Mouse (Mus musculus) urinary bladder, postnatal 14 days (tissue): Measurements from ENCODE around the gene Myt1l.

ENCODE experiments used
- DNase-seq: peaks from one replicate; pipeline ENCODE4 v3.0.0; 2021; ENCODE audit warnings: low spot score

Myt1l gene

GRCm38 (mm10) chr12:29961041-29961440 is 432.9 kb downstream of the Myt1l start:
- DNase-seq, result no peak

DNA sequence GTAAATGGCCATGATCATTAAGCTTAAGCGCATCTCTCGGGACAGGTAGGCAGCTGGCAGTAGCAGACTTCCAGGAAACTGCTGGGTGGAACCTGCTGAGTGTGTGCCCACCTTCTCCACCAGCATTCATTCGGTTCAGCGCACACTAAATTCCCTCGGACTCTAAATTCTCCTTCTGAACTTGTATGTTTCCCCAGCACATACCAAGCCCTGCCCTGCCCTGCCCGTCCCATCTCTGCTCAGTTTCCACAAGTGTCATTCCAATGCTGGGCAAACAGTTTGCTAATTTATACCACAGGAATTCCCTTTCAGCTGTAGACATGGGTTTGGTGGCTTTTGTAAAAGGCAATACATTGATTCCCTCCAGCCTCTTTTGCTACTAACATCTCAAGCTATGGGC is 436.8 kb downstream of the Myt1l start:
- no peak for DNase-seq

DNA sequence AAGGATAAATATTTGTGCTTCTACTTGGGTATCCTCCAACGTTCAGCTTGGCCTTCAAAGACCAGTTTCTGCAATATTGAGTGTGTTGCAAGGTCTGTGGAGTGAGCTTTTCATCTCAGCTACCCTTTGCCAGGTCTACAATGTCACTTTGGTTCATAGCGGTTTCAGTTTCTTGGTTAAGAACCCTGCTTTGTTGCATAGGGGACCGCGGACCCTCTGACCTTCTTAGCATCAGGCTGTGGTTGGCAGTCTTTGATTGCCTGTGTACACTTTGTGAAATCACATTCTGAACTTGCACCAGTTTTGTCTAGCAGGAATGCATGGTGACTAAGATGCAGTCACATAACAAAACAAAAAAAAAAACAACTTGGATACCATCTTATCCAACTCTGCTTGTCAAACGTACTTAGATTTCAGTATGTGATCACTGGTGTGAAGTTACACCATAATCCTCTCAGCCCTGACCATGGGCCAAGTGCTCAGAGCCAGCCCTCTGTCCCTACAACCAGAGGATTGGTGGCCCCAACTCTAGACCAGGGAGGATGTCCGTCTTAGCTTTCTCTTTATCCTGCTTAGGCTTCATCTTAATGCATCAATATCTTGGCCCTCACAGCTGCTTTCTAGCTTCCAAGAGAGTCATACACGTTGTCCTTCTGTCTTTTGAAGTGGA is 443.7 kb downstream of the Myt1l start:
- DNase-seq, result no peak

GRCm38 (mm10) chr12:29972533-29972932 is 444.3 kb downstream of the Myt1l start:
- DNase-seq, result no peak
